Mouse (Mus musculus) megakaryocyte progenitor cell, adult 5-6 weeks (primary cell): ENCODE measurements around the gene Rnf151. TPM values are rescaled to one million over a fixed set of nuclear protein-coding genes. Genes with fewer than 3 reads are reported as not detected.
A peak's percentile ranks its signal among the peaks of the same experiment; 100 is the strongest.
"Not testable (repeated sequence)": the region's sequence is repeated elsewhere in the genome, so short reads cannot be mapped to it uniquely, and the experiment has no call there.

Experiments
- ATAC-seq: replicated peaks from 2 replicates; pipeline ENCODE4 v1.8.0; 2016; ENCODE audit warnings: mild to moderate bottlenecking, moderate TSS enrichment, inconsistent platforms; ENCODE audit not compliant: poor library complexity
- total RNA-seq, 2 experiments: library from RNA; stranded (forward) in 1 of 2; stranded (reverse) in 1 of 2; fragments of 157-497, 149-512 nt in 1 of 2; fragments of 200-1000 nt in 1 of 2; gene quantifications; 2 replicates each; pipeline versions ENCODE4 v1.2.3 to v1.2.4; 2015 to 2017

Rnf151 gene
- total RNA-seq, 2 experiments from 2014 or later = 0.20 TPM; not detected in 1

GRCm38 (mm10) chr17:24733434-24734050 is 15.7 kb upstream of the Rnf151 start:
- ATAC-seq = no peak

GRCm38 (mm10) chr17:24732233-24732935 is 14.5 kb upstream of the Rnf151 start:
- no peak for ATAC-seq

- no peak for ATAC-seq
Observed at GRCm38 (mm10) chr17:24730787-24731186, 12.9 kb upstream of the Rnf151 start.

- no peak for ATAC-seq
Observed at GRCm38 (mm10) chr17:24729067-24729466, 11.2 kb upstream of the Rnf151 start.

GRCm38 (mm10) chr17:24728184-24728583 is 10.3 kb upstream of the Rnf151 start:
- no peak for ATAC-seq

GRCm38 (mm10) chr17:24727618-24728017 is 9.8 kb upstream of the Rnf151 start, which contains the start of gene Rpl3l:
TSS of gene Rpl3l (plus strand) at chr17:24727820.
- no peak for ATAC-seq

- ATAC-seq = no peak
Observed at GRCm38 (mm10) chr17:24725637-24726390, 8.0 kb upstream of the Rnf151 start.

GRCm38 (mm10) chr17:24724184-24724583 is 6.3 kb upstream of the Rnf151 start, which contains the start of gene Ndufb10:
TSS of gene Ndufb10 (minus strand) at chr17:24724478.
- peak; percentile 60 for ATAC-seq

GRCm38 (mm10) chr17:24723881-24724180 is 6.0 kb upstream of the Rnf151 start:
- ATAC-seq = peak; percentile 15

GRCm38 (mm10) chr17:24723122-24723880 is 5.4 kb upstream of the Rnf151 start:
- ATAC-seq = no peak

- ATAC-seq = no peak
Observed at GRCm38 (mm10) chr17:24722220-24722924, 4.5 kb upstream of the Rnf151 start.

GRCm38 (mm10) chr17:24721383-24721955 is 3.6 kb upstream of the Rnf151 start:
- not testable (repeated sequence) for ATAC-seq

GRCm38 (mm10) chr17:24720616-24721015 is 2.8 kb upstream of the Rnf151 start:
- not testable (repeated sequence) for ATAC-seq

- ATAC-seq = peak; percentile 79
Observed at GRCm38 (mm10) chr17:24719494-24720222, 1.8 kb upstream of the Rnf151 start.

- ATAC-seq = not testable (repeated sequence)
Observed at GRCm38 (mm10) chr17:24718938-24719337, 1.1 kb upstream of the Rnf151 start.

GRCm38 (mm10) chr17:24716166-24716682 is 1.6 kb downstream of the Rnf151 start:
- ATAC-seq = no peak

- no peak for ATAC-seq
Observed at GRCm38 (mm10) chr17:24715556-24715955, 2.3 kb downstream of the Rnf151 start.

GRCm38 (mm10) chr17:24708646-24709045 is 9.2 kb downstream of the Rnf151 start:
- peak; percentile 64 for ATAC-seq

GRCm38 (mm10) chr17:24707801-24708425 is 9.9 kb downstream of the Rnf151 start:
- ATAC-seq = peak; percentile 13
